Mouse (Mus musculus): ENCODE measurements around the gene Zfp661.
"Not testable (repeated sequence)": the region's sequence is repeated elsewhere in the genome, so short reads cannot be mapped to it uniquely, and the experiment has no call there.

Gene Zfp661

GRCm38 (mm10) chr2:127586694-127587513, at the start of gene Zfp661, which contains the start of gene Mrps5:
Gene Zfp661, minus strand, starts transcription at chr2:127587094.
Gene Mrps5, plus strand, starts transcription at chr2:127587222.
- DNase-seq (ENCODE audit: low spot score in 2 of 2): peak; percentile 86

DNA sequence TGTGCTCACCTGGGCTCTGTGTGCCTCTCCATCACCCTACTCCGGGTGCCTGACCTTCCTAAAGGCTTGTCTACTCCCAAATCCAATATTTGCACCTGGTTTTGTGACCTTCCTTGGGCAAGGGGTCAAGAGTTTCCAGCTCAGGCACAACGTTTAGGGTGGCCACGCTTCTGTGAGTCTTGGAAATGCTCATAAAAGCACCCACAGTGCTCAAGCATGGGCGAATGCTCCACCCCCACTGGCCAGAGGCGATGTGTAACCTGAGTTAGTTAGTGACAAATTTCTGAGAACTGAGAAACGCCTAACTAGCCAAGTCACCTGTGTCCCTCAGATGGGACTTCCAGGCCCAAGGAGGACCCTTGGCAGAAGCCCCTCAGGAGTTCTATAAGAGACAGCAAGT, 48.7 kb upstream of the Zfp661 start:
- DNase-seq (ENCODE audit: low spot score in 2 of 2): no peak

- DNase-seq (ENCODE audit: low spot score in 2 of 2): no peak
Measured at GRCm38 (mm10) chr2:127632601-127633000, 45.7 kb upstream of the Zfp661 start.

DNA sequence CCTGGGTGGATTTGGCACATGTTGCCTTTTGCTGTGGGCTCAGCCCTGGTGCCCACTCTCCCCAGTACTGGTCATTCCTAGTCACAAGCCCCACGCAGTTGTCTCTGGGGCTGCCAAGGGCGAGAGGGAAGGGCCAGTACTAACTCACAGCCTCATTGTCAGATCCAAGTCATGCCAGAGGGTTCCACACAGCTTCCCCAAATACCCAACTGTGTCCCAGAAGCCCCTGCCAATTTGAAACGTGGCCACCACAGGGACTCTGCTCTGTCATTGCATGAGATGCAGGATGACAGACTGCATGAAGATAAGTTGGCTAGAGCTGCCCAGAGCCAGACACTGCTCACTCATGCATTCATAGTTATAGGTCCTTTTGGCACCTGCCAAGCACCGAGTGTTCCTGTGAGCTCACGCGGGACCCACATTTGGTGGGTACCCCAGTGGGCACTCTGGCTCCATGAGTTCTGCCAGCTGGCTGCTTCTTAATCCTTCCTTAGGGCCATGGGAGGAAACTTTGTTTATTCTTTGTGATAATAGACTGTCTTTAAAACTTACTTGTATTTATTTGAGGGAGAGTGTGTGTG, 41.2 kb upstream of the Zfp661 start:
- peak in 1 of 2 experiments; percentile 31 for DNase-seq (ENCODE audit: low spot score in 2 of 2)

DNA sequence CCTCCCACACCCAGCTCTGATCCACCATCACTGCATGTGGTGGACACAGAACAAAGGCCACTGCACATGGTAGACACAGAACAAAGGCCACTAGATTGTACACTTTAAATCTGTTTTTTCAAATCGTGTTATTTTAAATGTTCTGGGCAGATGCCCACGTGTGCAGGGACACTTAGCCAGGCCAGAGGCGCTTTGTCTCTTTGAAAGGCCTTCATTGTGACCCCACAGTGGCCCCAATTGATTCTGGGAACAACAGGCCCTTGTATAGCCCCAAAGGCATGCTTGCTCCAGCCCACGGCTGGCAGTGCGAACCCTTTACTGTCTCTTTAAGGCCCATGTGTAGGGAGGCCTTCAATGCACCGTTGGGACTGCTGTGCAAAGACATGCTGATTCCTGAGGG, 40.5 kb upstream of the Zfp661 start:
- DNase-seq (ENCODE audit: low spot score in 2 of 2): peak in 1 of 2 experiments; percentile 34

DNA sequence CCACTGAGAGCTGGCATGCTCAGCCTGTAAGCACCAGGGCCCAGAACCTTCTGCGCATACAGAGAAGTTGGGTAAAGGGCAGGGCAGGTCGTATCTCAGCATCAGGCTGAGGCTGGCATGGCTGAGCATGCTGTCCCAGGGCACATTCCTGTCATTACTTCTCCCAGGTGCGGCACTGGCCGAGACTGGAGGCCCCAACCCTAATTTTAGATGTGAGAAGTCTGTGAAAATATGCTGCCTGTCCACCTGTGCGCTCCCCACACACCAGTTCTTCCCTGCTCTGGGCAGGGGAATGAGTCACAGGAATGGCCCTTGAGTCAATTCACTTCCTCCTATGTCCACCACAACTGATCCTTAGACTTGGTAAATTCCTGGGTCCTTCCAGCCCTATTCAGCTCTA, 38.8 kb upstream of the Zfp661 start:
- no peak for DNase-seq (ENCODE audit: low spot score in 2 of 2)

DNA sequence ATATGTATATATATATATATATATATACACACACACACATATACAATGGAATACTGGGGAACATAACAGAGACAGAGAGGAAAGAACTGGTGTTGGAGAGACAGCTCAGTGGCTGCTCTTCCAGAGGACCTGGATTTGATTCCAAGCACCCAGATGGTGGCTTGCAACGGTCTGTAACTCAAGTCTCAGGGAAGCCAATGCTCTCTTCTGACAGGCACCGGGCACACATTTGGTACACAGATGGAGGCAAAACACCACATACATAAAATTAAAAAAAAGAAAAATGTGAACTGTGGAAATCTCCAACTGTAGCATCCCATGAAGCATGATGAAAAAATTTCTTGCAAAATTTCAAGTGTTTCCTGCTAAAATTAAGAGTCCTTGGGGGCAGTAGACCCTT, 37.9 kb upstream of the Zfp661 start:
- no peak for DNase-seq (ENCODE audit: low spot score in 2 of 2)

GRCm38 (mm10) chr2:127622065-127622464, 35.2 kb upstream of the Zfp661 start:
- no peak for DNase-seq (ENCODE audit: low spot score in 2 of 2)

DNA sequence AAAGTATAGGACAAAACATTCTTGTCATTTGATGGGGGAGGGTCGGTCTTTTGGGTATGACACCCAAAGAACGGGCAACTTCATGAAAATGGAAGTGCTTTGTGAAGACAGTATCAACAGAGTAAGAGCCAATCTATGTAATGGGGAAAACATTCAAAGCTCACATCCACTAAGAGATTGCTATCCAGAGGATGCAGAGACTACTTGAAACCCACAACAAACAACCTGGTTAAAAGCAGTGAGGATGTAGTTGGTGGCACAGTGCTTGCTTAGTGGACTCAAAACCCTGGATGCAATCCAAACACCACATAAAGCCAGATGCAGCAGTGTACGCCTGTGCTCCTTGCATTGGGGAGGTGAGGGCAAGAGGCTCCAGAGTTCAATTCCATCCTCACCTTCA, 32.4 kb upstream of the Zfp661 start:
- no peak for DNase-seq (ENCODE audit: low spot score in 2 of 2)

GRCm38 (mm10) chr2:127612288-127612687, 25.4 kb upstream of the Zfp661 start:
- DNase-seq (ENCODE audit: low spot score in 2 of 2): no peak

DNA sequence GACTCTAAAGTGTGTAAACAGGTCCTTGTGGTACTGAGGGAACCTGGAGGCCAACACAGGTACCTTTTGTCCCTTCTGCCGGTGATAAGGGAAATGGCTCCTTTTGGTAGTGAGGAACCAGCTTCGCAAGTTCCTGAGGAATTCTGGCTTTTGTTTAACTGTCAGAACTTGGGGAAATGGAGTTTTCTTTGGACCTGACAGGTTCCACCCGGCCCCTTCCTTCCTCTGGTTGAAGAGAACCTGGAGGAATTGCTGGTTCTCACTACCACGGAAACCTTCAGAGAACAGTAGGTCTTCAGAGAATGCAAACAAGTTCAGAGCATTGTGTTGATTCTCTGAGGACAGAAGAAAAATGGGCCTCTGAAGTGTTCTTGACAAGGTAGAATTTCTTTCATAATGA, 24.5 kb upstream of the Zfp661 start:
- DNase-seq (ENCODE audit: low spot score in 2 of 2): no peak

DNA sequence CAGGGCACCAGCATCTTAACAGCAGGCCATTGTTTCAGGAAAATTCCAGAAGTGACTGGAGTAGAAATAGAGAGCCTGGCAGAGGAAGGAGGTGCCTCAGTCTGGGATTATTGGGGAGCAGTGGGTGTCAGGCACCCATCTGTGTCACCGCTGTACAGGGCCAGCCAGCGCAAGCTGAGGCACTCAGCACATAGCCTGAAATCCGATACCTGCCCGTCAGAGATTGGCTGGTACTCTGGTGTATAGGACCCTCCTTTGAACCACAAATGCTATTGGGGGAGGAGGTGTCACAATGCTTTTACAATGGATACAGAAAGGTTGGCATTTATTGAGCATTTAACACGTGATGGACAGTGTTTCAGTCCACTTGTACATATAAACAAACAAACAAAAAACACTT, 22.1 kb upstream of the Zfp661 start:
- no peak for DNase-seq (ENCODE audit: low spot score in 2 of 2)

DNA sequence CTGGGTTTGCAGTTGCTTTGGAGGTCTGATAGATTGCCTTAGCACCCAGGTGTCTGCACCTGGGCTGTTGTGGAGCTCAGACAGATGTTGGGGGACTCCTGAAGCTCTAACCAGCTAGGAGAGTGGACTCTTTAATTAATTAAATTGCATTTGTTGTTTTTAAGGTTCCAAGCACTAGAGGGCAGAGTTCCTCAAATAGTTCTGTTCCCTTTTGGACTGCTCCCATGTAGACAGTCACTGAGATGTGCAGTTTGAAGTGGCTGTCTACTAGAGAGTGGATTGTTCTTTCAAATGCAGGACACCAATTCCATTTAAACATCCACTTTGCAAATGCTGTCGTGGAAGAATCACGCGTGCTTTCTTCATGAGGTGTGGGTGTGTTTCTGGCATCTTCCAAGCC, 21.3 kb upstream of the Zfp661 start:
- no peak for DNase-seq (ENCODE audit: low spot score in 2 of 2)

DNA sequence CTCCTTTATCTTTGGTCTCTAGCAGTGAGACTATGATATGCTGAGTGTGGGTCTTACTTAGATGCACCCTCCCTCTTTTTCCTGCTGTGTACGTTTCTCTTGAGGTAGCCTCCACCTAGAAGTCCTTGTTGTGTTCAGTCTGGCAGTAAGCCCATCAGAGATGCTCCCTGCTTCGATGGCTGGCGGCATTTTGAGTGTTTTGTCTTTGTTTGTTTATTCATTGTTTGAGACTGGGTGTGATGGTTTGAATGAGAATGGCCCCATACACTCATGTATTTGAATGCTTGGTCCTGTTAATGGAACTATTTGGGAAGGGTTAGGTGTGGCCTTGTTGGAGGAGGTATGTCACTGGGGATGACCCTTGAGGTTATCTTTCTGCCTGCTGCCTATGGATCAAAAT, 18.3 kb upstream of the Zfp661 start:
- DNase-seq (ENCODE audit: low spot score in 2 of 2): no peak

- not testable (repeated sequence) for DNase-seq (ENCODE audit: low spot score in 2 of 2)
Measured at GRCm38 (mm10) chr2:127603383-127603782, 16.5 kb upstream of the Zfp661 start.

DNA sequence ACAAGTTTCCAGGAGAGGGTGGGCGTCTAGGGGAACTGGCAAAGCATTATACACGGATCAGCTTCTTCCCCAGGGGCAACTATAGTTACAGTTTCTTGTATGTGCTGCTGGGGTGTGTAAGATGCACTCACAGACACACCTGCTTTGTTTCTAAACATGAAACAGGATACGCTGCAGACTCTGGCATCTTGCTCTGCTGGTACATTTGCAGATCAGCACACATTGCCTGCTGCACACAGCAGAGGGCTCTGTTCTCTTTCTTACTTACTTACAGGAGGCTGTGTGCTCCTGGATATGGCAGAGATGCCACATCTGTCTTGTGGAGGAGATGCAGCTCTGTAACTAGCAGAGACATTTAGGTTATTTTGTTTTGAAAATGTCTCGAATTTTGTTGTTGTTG, 3.9 kb upstream of the Zfp661 start:
- no peak for DNase-seq (ENCODE audit: low spot score in 2 of 2)

DNA sequence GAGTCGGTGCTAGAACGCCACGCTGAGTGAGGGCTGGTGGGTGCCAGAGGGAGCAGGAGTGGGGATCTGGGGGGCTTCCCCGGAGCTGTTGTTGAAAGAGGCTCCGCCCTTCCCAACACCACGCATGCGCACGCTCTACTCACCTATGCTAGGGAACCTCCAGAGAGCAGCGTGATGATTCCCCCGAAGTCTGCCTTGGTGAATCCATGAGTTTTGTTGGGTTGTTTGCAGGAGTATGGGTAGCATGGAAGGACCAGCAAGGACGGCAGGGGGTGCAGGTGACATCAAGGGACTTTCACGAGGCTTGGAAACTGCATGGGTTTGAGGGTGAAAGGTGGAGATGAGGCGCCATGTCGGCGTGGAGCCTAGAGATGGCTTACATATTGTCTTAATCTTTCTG, 3.3 kb upstream of the Zfp661 start:
- no peak for DNase-seq (ENCODE audit: low spot score in 2 of 2)

DNA sequence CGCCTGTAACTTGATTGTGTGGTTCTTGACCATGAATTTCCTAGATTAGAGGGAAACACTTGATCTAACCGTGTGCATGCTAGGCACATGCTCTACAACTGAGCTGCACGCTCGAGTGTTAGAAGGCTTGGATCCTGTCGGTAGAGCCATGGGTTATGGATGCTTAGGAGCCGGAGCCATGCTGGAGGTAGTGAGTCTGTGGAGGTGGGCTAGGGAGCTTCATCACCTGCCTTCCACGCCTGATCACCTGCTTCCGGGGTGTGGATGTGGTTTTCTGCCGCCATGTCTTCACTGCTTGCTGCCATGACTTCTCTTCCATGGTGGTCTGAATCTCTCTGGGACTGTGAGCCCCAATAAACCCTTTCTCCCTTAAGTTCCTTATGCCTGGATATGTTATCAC, 2.0 kb upstream of the Zfp661 start:
- DNase-seq (ENCODE audit: low spot score in 2 of 2): no peak

DNA sequence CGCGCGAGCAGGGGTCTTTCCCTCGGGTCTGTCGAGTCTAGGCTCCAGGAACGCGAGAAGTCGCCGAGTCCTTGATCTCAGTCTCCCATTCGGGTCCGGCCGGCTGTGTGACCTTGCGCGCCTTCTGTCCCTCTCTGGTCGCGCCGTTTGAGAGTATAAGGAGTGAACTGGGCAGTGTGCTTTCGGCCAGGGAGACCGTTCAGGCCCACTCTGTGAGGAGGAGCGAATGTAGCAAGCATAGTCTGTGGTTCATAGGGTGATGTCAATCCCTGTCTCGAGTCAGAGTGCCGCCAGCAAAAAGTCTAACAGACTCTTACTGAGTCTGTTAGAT, 585 bp upstream of the Zfp661 start:
- no peak for DNase-seq (ENCODE audit: low spot score in 2 of 2)

GRCm38 (mm10) chr2:127584436-127584858, 2.4 kb downstream of the Zfp661 start:
- peak; percentile 97 for DNase-seq (ENCODE audit: low spot score in 2 of 2)

GRCm38 (mm10) chr2:127573322-127573721, 13.6 kb downstream of the Zfp661 start:
- no peak for DNase-seq (ENCODE audit: low spot score in 2 of 2)

GRCm38 (mm10) chr2:127559070-127559966, 27.6 kb downstream of the Zfp661 start:
- DNase-seq (ENCODE audit: low spot score in 2 of 2): peak; percentile 97

DNA sequence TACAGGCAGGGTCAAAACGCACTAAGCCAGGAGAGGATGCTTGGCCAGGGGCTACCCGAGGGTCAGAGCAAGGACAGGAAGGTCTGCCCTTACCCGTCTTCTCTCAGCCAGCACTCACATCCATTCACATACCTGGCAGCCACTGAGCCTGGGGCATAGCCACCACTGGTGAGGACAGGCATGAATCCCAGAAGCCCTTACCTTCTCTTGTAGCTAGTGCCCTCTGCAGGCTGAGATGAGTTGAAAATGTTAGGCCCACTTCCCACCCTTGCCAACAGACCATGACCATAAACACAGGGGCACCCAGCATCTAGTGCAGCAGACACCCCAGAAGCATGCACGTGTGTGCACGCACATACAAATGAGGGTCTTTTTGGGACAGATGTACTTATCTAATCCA, 35.8 kb downstream of the Zfp661 start:
- peak; percentile 60 to 72 for DNase-seq (ENCODE audit: low spot score in 2 of 2)
